Mouse (Mus musculus): ENCODE data around the gene Gm10310. TPM values are rescaled to one million over a fixed set of nuclear protein-coding genes. Genes with fewer than 3 reads are reported as not detected.
"Not testable (repeated sequence)": the region's sequence is repeated elsewhere in the genome, so short reads cannot be mapped to it uniquely, and the experiment has no call there.

Gene Gm10310
- not detected in 2 replicates for polyA plus RNA-seq (2015; fragmentation: Nextera tagmentation; extraction: Ambion mirVana)

- H3K4me2 ChIP-seq (ENCODE audit: low read length); H3K9me3 ChIP-seq (ENCODE audit: control insufficient read depth, low read length); H3K27ac ChIP-seq (ENCODE audit: low read length); H3K9ac ChIP-seq (replicated peaks; ENCODE audit: low read depth, low read length); H3K4me1 ChIP-seq (replicated peaks; ENCODE audit: control insufficient read depth, insufficient read depth, low read length); ATAC-seq; H3K27me3 ChIP-seq (replicated peaks; ENCODE audit: control insufficient read depth, insufficient read depth, low read length); H3K4me3 ChIP-seq (replicated peaks; ENCODE audit: low read length); H3K36me3 ChIP-seq (ENCODE audit: control insufficient read depth, insufficient read depth): not testable (repeated sequence)
- WGBS: no CpG with 5 or more reads among the region's 1 CpGs
These were observed at the start of gene Gm10310 for GRCm38 (mm10) chr10:129984962-129985361. Gene Gm10310 (minus strand): TSS chr10:129985062.

- no peak for ATAC-seq
- Histone ChIP-seq H3K27ac (ENCODE audit: low read length) (no peak within 1 kb of the TSS), H3K4me1 (replicated peaks; ENCODE audit: control insufficient read depth, insufficient read depth, low read length) (no peaks in the 10 kb centered on the region), H3K4me2 (ENCODE audit: low read length) (no peak within 1 kb of the TSS), H3K36me3 (ENCODE audit: control insufficient read depth, insufficient read depth) (no peaks in the 10 kb centered on the region), H3K9me3 (ENCODE audit: control insufficient read depth, low read length) (no peaks in the 10 kb centered on the region), H3K9ac (replicated peaks; ENCODE audit: low read depth, low read length) (no peak within 1 kb of the TSS), H3K4me3 (replicated peaks; ENCODE audit: low read length) (no peak within 1 kb of the TSS), H3K27me3 (replicated peaks; ENCODE audit: control insufficient read depth, insufficient read depth, low read length) (no peaks in the 10 kb centered on the region)
These were observed 45.2 kb upstream of the Gm10310 start, which contains the start of gene Olfr821 for GRCm38 (mm10) chr10:130030048-130030447. Gene Olfr821 (plus strand): TSS chr10:130030348.

- no peak within 1 kb of the TSS for H3K9ac ChIP-seq (replicated peaks; ENCODE audit: low read depth, low read length)
- no peaks in the 10 kb centered on the region for H3K27me3 ChIP-seq (replicated peaks; ENCODE audit: control insufficient read depth, insufficient read depth, low read length)
- no peaks in the 10 kb centered on the region for H3K4me1 ChIP-seq (replicated peaks; ENCODE audit: control insufficient read depth, insufficient read depth, low read length)
- H3K27ac ChIP-seq (ENCODE audit: low read length): no peak within 1 kb of the TSS
- H3K4me3 ChIP-seq (replicated peaks; ENCODE audit: low read length): no peak within 1 kb of the TSS
- ATAC-seq: no peak
- H3K4me2 ChIP-seq (ENCODE audit: low read length): no peak within 1 kb of the TSS
- no peaks in the 10 kb centered on the region for H3K36me3 ChIP-seq (ENCODE audit: control insufficient read depth, insufficient read depth)
- H3K9me3 ChIP-seq (ENCODE audit: control insufficient read depth, low read length): no peaks in the 10 kb centered on the region
These were observed 27.5 kb upstream of the Gm10310 start, which contains the start of gene Olfr820 for GRCm38 (mm10) chr10:130012321-130012720. Gene Olfr820 (plus strand): TSS chr10:130012621.

- H3K27me3 ChIP-seq (replicated peaks; ENCODE audit: control insufficient read depth, insufficient read depth, low read length); H3K4me1 ChIP-seq (replicated peaks; ENCODE audit: control insufficient read depth, insufficient read depth, low read length); ATAC-seq; H3K27ac ChIP-seq (ENCODE audit: low read length); H3K4me2 ChIP-seq (ENCODE audit: low read length); H3K9me3 ChIP-seq (ENCODE audit: control insufficient read depth, low read length); H3K4me3 ChIP-seq (replicated peaks; ENCODE audit: low read length); H3K36me3 ChIP-seq (ENCODE audit: control insufficient read depth, insufficient read depth); H3K9ac ChIP-seq (replicated peaks; ENCODE audit: low read depth, low read length): not testable (repeated sequence)
- WGBS: 88% methylated on average over 4 of the region's 4 CpGs
These were observed 20.5 kb upstream of the Gm10310 start for GRCm38 (mm10) chr10:130005366-130005765.

- H3K4me1 ChIP-seq (replicated peaks; ENCODE audit: control insufficient read depth, insufficient read depth, low read length); H3K4me3 ChIP-seq (replicated peaks; ENCODE audit: low read length); H3K9ac ChIP-seq (replicated peaks; ENCODE audit: low read depth, low read length); H3K27me3 ChIP-seq (replicated peaks; ENCODE audit: control insufficient read depth, insufficient read depth, low read length); H3K4me2 ChIP-seq (ENCODE audit: low read length); H3K36me3 ChIP-seq (ENCODE audit: control insufficient read depth, insufficient read depth); H3K9me3 ChIP-seq (ENCODE audit: control insufficient read depth, low read length); ATAC-seq; H3K27ac ChIP-seq (ENCODE audit: low read length): not testable (repeated sequence)
- 85% methylated on average over 4 of the region's 4 CpGs for WGBS
These were observed 19.2 kb upstream of the Gm10310 start for GRCm38 (mm10) chr10:130004104-130004503.

- H3K9me3 ChIP-seq (ENCODE audit: control insufficient read depth, low read length); H3K27me3 ChIP-seq (replicated peaks; ENCODE audit: control insufficient read depth, insufficient read depth, low read length); H3K9ac ChIP-seq (replicated peaks; ENCODE audit: low read depth, low read length); ATAC-seq; H3K27ac ChIP-seq (ENCODE audit: low read length); H3K4me3 ChIP-seq (replicated peaks; ENCODE audit: low read length); H3K4me1 ChIP-seq (replicated peaks; ENCODE audit: control insufficient read depth, insufficient read depth, low read length); H3K36me3 ChIP-seq (ENCODE audit: control insufficient read depth, insufficient read depth); H3K4me2 ChIP-seq (ENCODE audit: low read length): not testable (repeated sequence)
- no CpG with 5 or more reads among the region's 3 CpGs for WGBS
These were observed 3.0 kb downstream of the Gm10310 start for GRCm38 (mm10) chr10:129981867-129982266.

- H3K4me3 ChIP-seq (replicated peaks; ENCODE audit: low read length); H3K27me3 ChIP-seq (replicated peaks; ENCODE audit: control insufficient read depth, insufficient read depth, low read length); H3K36me3 ChIP-seq (ENCODE audit: control insufficient read depth, insufficient read depth); H3K4me1 ChIP-seq (replicated peaks; ENCODE audit: control insufficient read depth, insufficient read depth, low read length); H3K4me2 ChIP-seq (ENCODE audit: low read length); H3K9ac ChIP-seq (replicated peaks; ENCODE audit: low read depth, low read length); H3K9me3 ChIP-seq (ENCODE audit: control insufficient read depth, low read length); ATAC-seq; H3K27ac ChIP-seq (ENCODE audit: low read length): not testable (repeated sequence)
- WGBS: no CpG with 5 or more reads among the region's 2 CpGs
These were observed 8.8 kb downstream of the Gm10310 start, which contains the start of gene Olfr247 for GRCm38 (mm10) chr10:129976040-129976439. Gene Olfr247 (minus strand): TSS chr10:129976140.

- H3K4me1 ChIP-seq (replicated peaks; ENCODE audit: control insufficient read depth, insufficient read depth, low read length); ATAC-seq; H3K36me3 ChIP-seq (ENCODE audit: control insufficient read depth, insufficient read depth); H3K9ac ChIP-seq (replicated peaks; ENCODE audit: low read depth, low read length); H3K9me3 ChIP-seq (ENCODE audit: control insufficient read depth, low read length); H3K4me3 ChIP-seq (replicated peaks; ENCODE audit: low read length); H3K4me2 ChIP-seq (ENCODE audit: low read length); H3K27ac ChIP-seq (ENCODE audit: low read length); H3K27me3 ChIP-seq (replicated peaks; ENCODE audit: control insufficient read depth, insufficient read depth, low read length): not testable (repeated sequence)
- no CpG with 5 or more reads among the region's 3 CpGs for WGBS
These were observed 11.9 kb downstream of the Gm10310 start for GRCm38 (mm10) chr10:129972994-129973393.

GRCm38 (mm10) chr10:129967166-129967565, 17.7 kb downstream of the Gm10310 start, which contains the start of gene Olfr819:
Gene Olfr819 (minus strand): TSS chr10:129967266.
- H3K4me3 ChIP-seq (replicated peaks; ENCODE audit: low read length); H3K9me3 ChIP-seq (ENCODE audit: control insufficient read depth, low read length); H3K27ac ChIP-seq (ENCODE audit: low read length); H3K4me2 ChIP-seq (ENCODE audit: low read length); H3K4me1 ChIP-seq (replicated peaks; ENCODE audit: control insufficient read depth, insufficient read depth, low read length); H3K27me3 ChIP-seq (replicated peaks; ENCODE audit: control insufficient read depth, insufficient read depth, low read length); ATAC-seq; H3K9ac ChIP-seq (replicated peaks; ENCODE audit: low read depth, low read length); H3K36me3 ChIP-seq (ENCODE audit: control insufficient read depth, insufficient read depth): not testable (repeated sequence)
- WGBS: 84% methylated on average over 2 of the region's 2 CpGs

- not testable (repeated sequence) for H3K36me3 ChIP-seq (ENCODE audit: control insufficient read depth, insufficient read depth); H3K9me3 ChIP-seq (ENCODE audit: control insufficient read depth, low read length); H3K9ac ChIP-seq (replicated peaks; ENCODE audit: low read depth, low read length); H3K4me1 ChIP-seq (replicated peaks; ENCODE audit: control insufficient read depth, insufficient read depth, low read length); H3K4me3 ChIP-seq (replicated peaks; ENCODE audit: low read length); H3K4me2 ChIP-seq (ENCODE audit: low read length); H3K27ac ChIP-seq (ENCODE audit: low read length); H3K27me3 ChIP-seq (replicated peaks; ENCODE audit: control insufficient read depth, insufficient read depth, low read length); ATAC-seq
- 91% methylated on average over 2 of the region's 3 CpGs for WGBS
These were observed 18.6 kb downstream of the Gm10310 start for GRCm38 (mm10) chr10:129966232-129966631.

Measured in forebrain, embryonic 16.5 days (tissue).